Mouse (Mus musculus) left cerebral cortex, adult 2 months (tissue): ENCODE data around the gene Calr. TPM values are rescaled to one million over a fixed set of nuclear protein-coding genes. Genes with fewer than 3 reads are reported as not detected.

ENCODE experiments used
- DNase-seq, 2 experiments: peaks; one replicate each; pipeline ENCODE4 v3.0.0; 2021 to 2022; ENCODE audit warnings: low spot score in 2 of 2, mixed read lengths in 1 of 2; ENCODE audit errors: extremely low spot score in 1 of 2
- H3K27ac ChIP-seq: fragments of 200-600 bp; 2 replicates; pipeline ENCODE4 v1.8.1; 2022
- H3K4me3 ChIP-seq: fragments of 200-600 bp; 2 replicates; pipeline ENCODE4 v1.8.1; 2022
- CTCF ChIP-seq: fragments of 200-600 bp; IDR thresholded peaks from 2 replicates; pipeline ENCODE4 v1.8.1; 2022; ENCODE audit warnings: antibody characterized with exemption, mild to moderate bottlenecking, moderate library complexity
- intact Hi-C: fragments of 180-260 bp; cut with DNase I; formaldehyde crosslinking; loops from one replicate; pipeline ENCODE4 v1.15.1; 2025
- long read RNA-seq, 2 experiments: library from polyadenylated mRNA; stranded (forward); transcript quantifications; one replicate each; pipeline ENCODE4 v2.0.0; 2021; ENCODE audit warnings: borderline mapping rate in 2 of 2
- total RNA-seq, 2 experiments: library from RNA; stranded (reverse); gene quantifications; 2 replicates each; pipeline ENCODE4 v1.2.3; 2021

The Calr gene
- 100 to 1,000 TPM; 459 to 496 TPM for total RNA-seq
- long read RNA-seq, experiment 1, transcript Calr-201 (9 exons, 2,184 nt), result major isoform, 54 of 76 reads
- long read RNA-seq, experiment 1, partial matches to known transcripts, result 13 of 76 reads
- long read RNA-seq, experiment 1, other reads (novel, unspliced or antisense), result 7 of 76 reads
- long read RNA-seq, experiment 2, transcript Calr-201 (9 exons, 2,184 nt), result major isoform, 40 of 62 reads
- long read RNA-seq, experiment 2, partial matches to known transcripts, result 10 of 62 reads
- long read RNA-seq, experiment 2, other reads (novel, unspliced or antisense), result 12 of 62 reads

GRCm38 (mm10) chr8:84846722-84847572 lies at the start of gene Calr:
Gene Calr (minus strand): TSS chr8:84846934.
- peak within 1 kb of the TSS; percentile 99 for H3K27ac ChIP-seq
- peak; percentile 99 for DNase-seq
- H3K4me3 ChIP-seq, result peak within 1 kb of the TSS; percentile 100
- TF ChIP-seq CTCF, result peak; percentile 18
- intact Hi-C loops, result no loop called here

GRCm38 (mm10) chr8:84895963-84896362 lies 49.2 kb upstream of the Calr start:
- intact Hi-C loops, result no loop called here
- no peak for DNase-seq
- TF ChIP-seq CTCF, result no peak

GRCm38 (mm10) chr8:84893709-84894134 lies 47.0 kb upstream of the Calr start, which contains the start of gene Gcdh:
Gene Gcdh (minus strand): TSS chr8:84893921.
- intact Hi-C loops, result loop anchor here (2.0 to 5.0 kb wide), 2 partner anchors 15 to 36 kb away; partner anchors contain the start of gene Farsa
- Histone ChIP-seq H3K27ac (peak within 1 kb of the TSS; percentile 49; the same call in 1 of the 2 replicates), H3K4me3 (peak within 1 kb of the TSS; percentile 81)
- TF ChIP-seq CTCF, result no peak
- peak; percentile 87 to 89 for DNase-seq

More at GRCm38 (mm10) chr8:84895963-84896362, 49.2 kb upstream of the Calr start:
- no peak overlapping the region for H3K27ac ChIP-seq
- no peak overlapping the region for H3K4me3 ChIP-seq

DNA sequence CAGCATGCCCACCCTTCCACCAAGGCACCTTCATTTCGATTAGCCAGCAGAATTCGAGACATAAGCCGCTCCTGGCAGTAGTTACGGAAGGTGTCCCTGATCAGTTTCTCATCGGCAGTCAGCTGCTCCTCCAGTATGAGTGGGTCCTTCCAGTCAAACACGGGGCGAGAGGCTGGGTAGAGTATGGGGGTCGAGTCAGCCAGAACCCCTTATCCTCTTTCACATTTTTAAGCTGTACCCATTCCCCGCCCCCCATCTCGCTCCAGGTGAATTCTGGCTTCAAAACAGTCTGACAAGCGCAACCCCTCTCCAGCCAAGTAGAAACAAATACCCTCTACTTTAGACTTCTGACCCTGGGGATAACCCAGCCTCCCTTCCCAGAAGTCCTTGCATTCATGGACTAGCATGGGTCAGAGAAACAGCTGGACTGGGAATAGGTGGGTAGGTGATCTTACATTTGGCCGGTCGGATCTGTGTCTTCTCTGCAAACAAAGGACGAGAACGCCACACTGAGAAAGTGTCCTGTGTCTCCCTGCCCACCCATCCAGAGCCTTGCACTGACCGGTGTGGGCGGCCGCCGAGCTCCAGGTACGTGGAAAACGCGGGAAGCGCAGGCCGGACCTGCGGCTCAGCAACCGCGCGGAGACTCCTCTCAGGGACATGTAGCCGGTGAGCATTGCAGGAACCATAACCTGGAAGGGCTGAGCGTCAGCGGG lies 46.4 kb upstream of the Calr start:
- DNase-seq, result no peak
- intact Hi-C loops, result loop anchor here (2.0 to 5.0 kb wide), 2 partner anchors 14 to 36 kb away; partner anchors contain the start of gene Farsa
- Histone ChIP-seq H3K4me3 (peak overlapping the region; percentile 81), H3K27ac (peak overlapping the region; percentile 49; the same call in 1 of the 2 replicates)
- no peak for TF ChIP-seq CTCF

GRCm38 (mm10) chr8:84889141-84889540 lies 42.4 kb upstream of the Calr start:
- Histone ChIP-seq H3K27ac (no peak overlapping the region), H3K4me3 (no peak overlapping the region)
- DNase-seq, result no peak
- intact Hi-C loops, result no loop called here
- TF ChIP-seq CTCF, result no peak

GRCm38 (mm10) chr8:84888280-84888679 lies 41.5 kb upstream of the Calr start:
- intact Hi-C loops, result no loop called here

DNA sequence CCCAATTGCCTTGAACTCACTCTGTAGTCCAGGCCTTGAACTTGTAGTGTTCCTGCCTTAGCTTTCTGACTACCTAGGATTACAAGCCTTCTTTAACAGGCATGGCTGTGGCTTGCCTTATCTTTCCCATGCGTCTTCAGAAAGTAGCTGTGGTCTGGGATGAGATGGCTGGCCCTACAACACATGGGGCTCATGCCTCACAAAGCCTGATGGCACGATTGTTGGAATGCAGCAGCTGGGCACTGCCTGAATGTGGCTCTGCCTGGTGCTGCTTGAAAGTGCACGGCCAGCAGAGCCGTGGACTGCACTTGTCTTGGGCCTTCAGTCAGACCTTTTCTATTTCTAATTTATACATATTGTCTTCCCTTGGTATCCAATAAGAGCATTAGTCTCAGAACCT lies 38.0 kb upstream of the Calr start:
- no peak for DNase-seq
- intact Hi-C loops, result no loop called here
- Histone ChIP-seq H3K4me3 (no peak overlapping the region), H3K27ac (no peak overlapping the region)
- no peak for TF ChIP-seq CTCF

More at GRCm38 (mm10) chr8:84888280-84888679, 41.5 kb upstream of the Calr start:
- H3K4me3 ChIP-seq, result no peak overlapping the region
- no peak for TF ChIP-seq CTCF
- no peak overlapping the region for H3K27ac ChIP-seq
- DNase-seq, result no peak

GRCm38 (mm10) chr8:84878915-84879314 lies 32.2 kb upstream of the Calr start:
- Histone ChIP-seq H3K4me3 (no peak overlapping the region), H3K27ac (no peak overlapping the region)
- intact Hi-C loops, result loop anchor here (2.0 kb wide), 1 partner anchor 14 kb away; the partner anchor contains the start of gene Gcdh
- DNase-seq, result no peak
- TF ChIP-seq CTCF, result no peak

DNA sequence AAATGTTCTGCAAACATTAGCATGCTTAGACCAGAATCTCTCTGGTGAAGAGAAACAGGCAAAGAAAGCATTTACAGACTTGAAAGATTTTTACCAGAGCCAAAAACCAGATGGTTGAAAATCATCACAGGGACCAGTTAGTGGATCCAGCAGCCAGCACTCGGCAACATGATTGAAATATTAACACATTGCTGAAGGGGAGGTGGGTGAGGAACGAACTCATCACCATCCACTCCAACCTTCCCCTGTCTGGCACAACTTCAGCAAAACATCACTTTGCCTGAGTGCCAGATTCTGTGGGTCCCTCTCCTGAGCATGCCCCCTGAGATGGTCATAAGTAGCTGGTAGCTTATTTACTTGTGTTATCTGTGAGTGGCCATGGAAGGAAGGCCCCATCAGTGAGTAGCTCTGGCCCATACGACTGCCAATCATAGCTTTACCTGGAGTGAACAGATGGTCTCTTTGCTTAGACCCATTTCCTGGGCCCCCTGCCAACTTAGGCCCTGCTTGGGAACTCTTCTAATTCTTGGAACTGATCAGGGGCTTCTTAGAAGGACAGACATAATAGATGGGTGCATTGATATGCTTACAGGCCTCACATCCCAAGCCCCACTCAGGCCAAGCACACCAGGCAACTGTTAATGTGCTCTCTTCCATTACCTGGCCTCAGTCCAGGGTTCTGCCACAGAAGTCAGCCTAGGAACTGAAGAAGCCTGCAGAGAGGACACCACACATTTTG lies 30.7 kb upstream of the Calr start:
- no peak for DNase-seq
- no peak overlapping the region for H3K27ac ChIP-seq
- intact Hi-C loops, result loop anchor here (2.0 kb wide), 1 partner anchor 15 kb away; the partner anchor contains the start of gene Gcdh

GRCm38 (mm10) chr8:84874339-84874738 lies 27.6 kb upstream of the Calr start:
- DNase-seq, result no peak
- Histone ChIP-seq H3K4me3 (no peak overlapping the region), H3K27ac (no peak overlapping the region)
- intact Hi-C loops, result no loop called here
- no peak for TF ChIP-seq CTCF

More for the DNA sequence above, 30.7 kb upstream of the Calr start:
- H3K4me3 ChIP-seq, result no peak overlapping the region
- TF ChIP-seq CTCF, result no peak

GRCm38 (mm10) chr8:84873016-84873415 lies 26.3 kb upstream of the Calr start:
- no peak for TF ChIP-seq CTCF
- H3K27ac ChIP-seq, result no peak overlapping the region
- no peak overlapping the region for H3K4me3 ChIP-seq
- intact Hi-C loops, result no loop called here
- DNase-seq, result no peak
